Mouse (Mus musculus) inflammation-experienced regulatory T-cells, adult 6 months (primary cell): Measurements from ENCODE around the gene Tmem212. TPM values are rescaled to one million over a fixed set of nuclear protein-coding genes. Genes with fewer than 3 reads are reported as not detected.

Source experiments
- ATAC-seq: one replicate; pipeline ENCODE4 v1.8.0; 2017
- polyA plus RNA-seq, 3 experiments: library from polyadenylated mRNA; unstranded; fragments of 100-300 nt; shearing (Covaris generic); gene quantifications; one replicate each; pipeline ENCODE4 v1.2.1; 2017

The Tmem212 gene
- polyA plus RNA-seq, 3 experiments from 2014 or later: not detected

DNA sequence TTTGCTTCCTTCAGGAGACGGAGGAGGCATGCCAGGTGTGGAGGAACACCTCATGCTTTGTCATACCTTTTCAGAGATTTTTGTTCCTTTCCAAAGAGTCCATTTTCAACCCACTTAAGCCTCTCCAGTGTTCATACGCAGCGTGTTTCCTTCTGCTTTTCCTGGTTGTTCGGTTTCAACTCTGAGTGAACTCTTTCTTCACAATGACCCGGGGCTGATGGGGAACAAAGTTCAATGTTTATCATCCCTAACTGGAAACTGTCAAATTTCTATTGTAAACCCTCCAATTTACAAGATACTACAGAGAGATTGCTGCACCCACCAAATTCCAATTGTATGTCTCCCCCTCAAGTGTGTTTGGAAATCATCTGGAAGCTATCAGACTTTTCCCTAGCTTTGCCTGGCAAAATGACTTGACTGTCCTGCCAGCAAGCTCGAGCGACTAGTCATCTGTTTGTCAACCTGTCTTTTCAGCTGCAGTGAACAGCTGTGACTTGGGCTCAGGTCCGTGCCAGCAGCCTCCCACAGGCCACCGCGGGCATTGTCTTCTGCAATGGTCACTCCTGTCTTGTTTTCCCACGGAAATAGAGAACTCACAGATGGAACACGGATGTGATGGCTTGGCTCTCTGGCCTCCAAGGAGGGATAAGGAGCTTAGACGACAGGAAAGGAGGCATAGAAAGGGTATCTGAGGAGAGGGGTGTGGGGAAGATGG is 3.0 kb upstream of the Tmem212 start:
- ATAC-seq: no peak

DNA sequence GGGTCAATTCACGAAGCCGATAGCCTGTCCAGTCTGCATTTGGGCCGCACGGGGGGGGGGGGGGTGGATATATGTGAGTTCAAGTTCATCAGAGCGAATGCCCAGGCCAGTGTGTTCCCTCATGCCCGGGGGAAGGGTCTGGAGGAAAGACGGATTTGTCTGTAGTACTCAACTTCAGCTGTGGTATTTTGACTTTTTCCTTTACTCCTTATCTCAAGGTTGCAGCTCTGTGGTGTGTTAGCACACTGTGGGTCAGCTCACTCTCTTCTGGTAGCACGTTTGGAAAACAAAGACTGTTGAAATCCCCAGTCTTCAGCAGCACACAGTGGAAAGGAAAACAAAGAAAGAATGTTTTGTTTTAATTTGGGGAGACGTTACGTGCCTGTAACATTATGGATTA is 2.0 kb upstream of the Tmem212 start:
- ATAC-seq: no peak

DNA sequence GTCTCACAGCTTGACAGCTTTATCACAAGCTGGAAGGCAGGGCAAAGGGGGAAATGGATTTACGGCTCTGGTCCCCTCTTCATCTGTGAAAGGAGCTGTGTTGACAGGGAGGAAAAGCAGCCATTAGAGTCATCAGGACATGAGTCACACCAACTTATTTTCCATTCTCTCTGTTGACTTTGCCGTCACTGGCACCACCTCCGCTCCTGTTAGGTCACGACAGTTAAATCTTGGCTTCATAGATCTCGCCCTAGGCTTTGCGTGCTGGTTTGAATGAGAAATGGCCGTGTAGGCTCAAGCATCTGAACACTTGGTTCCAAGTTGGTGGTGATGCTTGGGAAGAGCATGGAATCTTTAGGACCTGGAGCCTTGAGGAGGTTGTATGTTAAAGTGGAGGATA is 9.6 kb downstream of the Tmem212 start:
- ATAC-seq: no peak

DNA sequence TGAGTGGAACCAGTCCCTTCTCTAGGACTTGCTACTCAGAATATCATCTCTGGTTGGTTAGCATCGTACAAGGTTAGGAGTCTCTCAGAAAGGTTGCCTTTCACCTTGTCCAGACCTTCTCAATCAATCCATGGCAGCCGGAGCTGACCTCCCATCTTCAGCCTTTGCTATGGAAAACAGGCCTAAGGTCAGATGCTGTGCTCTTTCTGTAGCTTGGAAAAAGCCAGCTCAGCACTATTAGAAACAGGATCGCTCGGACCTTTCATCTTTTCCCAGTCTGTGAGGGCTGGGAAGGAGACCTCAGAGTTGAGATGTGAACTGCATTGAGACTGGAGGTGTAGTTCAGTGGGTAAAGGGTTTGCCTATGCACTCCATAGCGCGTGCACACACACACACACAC is 10.6 kb downstream of the Tmem212 start:
- no peak for ATAC-seq

DNA sequence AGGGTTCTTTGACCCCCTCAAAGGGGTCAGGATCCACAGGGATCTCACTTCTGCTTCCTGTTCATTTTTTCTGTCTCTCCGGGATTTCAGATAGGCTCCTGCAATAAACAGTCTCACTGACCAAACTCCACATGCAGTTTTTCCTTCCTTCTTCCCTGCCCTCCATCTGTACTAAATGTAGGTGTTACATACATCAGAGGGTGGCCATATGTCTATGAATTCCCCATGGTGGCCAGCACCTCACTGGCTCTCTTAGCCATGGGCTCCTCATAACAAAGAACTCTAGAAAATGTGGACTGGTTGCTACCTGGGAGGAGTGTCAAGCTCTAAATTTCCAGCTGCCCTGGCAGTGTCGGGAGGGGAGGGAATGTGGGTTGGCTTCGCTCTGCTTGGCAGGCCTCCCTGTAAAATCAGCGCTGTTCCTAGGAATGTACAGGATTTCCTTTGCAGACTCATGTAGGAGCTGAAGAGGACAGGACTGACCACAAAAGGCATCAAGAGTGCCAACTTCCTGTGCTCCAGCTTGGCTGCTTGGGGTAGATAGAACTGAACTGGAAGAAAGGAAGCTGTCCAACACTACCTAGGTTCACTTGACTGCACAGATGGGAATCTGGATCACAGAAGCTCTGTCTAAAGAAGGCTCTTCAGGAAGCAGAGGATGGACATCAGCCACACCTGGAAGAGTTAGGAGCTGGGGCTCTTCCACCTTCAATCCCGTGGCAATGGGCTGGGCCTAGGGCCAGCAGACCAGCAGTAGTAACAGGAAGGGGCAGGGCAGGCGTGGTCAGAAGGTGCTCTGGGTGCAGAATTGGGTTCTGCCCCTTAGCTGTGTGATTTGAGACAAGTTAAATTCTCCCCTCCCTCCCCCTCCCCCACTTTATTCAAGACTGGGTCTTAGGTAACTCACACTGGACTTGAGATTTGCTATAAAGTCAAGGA is 14.0 kb downstream of the Tmem212 start:
- ATAC-seq: no peak

GRCm38 (mm10) chr3:27878854-27879610 is 17.1 kb downstream of the Tmem212 start:
- no peak for ATAC-seq

DNA sequence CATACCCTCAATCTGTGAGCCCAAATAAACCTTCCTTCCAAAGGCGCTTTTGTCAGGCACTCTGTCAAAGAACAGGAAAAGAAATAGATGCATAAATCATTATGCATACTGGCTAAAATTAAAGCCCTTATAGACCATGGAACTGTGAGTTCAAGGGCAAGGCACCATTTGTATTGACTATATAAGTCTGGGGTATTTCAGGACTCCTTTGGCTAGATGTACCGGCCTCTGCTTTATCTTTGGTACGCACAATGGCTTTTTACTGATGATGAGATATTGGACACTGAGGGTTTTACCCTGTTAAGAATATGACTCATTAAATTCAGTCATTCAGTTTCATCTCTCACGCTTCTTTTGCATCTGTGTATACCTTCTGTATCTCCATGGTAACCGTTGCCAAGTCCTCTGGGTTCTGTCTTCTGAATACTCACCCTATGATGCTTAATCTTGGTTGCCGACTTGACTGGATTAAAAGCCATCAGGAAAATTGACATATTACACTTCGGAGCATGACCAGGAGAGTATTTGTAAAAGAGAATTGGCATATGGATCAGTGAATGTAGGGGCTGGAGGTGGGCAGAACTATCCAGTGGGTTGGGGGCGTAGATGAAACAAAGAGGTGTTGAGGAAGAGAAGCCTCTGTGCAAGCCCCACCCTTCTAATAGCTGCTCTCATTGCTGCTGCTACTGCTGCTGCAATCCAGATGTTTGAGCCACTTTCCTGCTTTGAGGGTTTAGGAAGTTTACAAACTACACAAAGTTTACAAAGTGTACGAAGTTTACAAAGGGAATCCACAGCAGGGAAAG is 22.7 kb downstream of the Tmem212 start:
- no peak for ATAC-seq

DNA sequence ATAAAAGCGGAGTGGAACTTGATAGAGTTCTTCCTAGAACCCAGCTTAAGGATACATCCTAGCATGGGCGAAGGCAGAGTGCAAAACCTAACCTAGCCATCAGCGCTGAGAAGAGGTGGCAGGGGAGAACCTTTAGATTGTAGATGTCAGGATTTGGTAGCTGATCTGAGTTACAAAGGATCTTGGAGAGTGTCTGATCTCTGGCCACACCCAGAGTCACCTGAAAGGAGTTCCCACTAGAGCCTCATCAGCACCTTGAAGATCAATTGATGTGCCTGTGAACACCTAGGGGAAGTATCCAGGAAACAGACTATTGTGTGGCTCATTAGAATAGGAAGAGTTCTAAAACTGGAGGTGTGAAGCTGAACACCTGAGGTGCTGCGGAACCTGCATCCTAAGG is 23.7 kb downstream of the Tmem212 start:
- ATAC-seq: no peak

DNA sequence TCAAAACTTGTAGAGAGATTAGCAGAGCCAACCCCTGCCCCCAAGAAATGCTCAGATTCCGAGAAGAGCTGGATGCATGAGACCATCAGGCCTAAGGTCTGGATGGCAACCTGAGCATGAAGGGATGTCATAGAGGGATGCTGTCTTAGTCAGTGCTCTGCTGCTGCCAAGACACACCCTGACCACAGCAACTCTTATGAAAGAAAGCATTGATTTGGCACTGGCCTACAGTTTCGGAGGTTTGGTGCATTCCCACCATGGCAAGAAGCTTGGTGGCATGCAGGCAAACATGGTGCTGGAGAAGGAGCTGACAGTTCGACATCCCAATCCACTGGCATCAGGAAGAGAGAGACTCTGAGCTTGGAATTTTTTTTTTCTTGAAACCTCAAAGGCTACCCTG is 24.3 kb downstream of the Tmem212 start:
- no peak for ATAC-seq

DNA sequence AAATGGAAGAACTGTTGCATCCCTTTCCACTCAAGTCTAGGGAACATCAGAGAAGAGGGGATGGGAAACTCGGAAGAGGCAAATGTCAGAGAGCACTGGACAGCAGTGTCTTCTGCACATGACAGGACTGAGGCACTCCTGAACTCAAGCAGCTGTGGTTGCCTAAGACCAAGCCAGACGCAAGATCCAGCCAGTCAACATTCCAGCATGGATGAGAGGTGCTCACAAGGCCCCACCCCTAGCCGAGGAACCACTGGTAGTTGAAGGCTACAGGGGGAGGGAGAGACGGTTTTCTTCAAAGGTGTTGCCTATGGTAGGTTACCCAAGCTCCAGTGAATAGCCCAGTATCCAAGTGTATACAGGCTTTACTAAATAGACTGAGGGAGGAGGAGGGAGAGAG is 24.8 kb downstream of the Tmem212 start:
- no peak for ATAC-seq

DNA sequence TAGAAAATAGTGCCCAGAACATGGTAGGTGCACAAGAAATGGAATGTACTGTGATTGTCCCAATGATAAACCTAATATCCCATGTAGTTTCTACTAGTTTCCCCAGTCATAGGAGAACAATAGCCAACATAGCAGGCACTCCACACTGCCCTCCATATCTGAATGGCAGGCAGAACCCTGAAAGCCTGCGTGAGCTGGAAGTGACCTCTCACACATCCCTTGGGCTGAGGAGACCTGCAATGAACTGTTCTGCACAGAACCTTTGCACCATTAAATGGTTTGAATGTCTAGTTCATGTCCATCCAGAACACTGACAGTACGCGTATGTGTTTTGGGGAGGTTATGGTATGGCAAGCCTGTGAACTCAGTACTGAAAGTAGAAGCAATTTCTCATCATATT is 27.5 kb downstream of the Tmem212 start:
- no peak for ATAC-seq

DNA sequence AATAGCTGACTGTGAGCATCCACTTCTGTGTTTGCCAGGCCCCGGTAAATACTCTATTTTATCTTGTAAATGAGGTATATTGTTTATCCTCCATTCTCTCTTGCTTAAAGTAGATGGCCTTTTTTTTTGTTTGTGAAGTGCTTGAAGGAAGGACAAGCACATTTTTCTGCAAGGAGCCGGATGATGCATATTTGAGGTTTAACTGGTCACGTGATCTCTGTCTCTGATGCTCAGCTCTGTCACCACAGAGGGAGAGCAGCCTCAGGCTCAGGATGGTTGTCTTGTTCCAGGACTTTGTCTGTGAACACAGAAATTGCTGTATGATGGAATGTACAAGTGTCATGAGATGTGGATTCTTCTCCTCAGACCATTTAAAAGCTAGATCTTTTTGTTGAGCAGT is 28.4 kb downstream of the Tmem212 start:
- no peak for ATAC-seq

GRCm38 (mm10) chr3:27862821-27863740 is 33.1 kb downstream of the Tmem212 start:
- ATAC-seq: no peak

DNA sequence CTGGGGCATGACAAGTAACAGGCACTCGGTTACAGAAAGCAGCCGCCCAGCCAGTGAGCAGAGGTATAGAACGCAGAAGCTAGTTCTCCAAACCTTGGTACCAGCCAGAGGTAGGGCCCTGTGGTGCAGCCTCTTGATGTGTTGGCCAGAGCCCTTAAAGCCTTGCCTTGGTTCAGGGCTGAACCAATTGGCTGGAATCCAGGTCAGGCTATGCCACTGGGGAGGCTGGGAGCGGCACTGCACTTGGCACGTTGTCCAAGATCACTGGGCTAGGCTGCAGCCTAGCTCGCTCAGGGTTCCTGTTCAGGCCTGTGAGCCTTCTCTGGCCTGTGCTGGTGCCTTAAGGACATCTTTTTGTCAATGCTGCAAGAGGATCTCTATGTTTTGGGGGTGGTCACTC is 34.6 kb downstream of the Tmem212 start:
- no peak for ATAC-seq

DNA sequence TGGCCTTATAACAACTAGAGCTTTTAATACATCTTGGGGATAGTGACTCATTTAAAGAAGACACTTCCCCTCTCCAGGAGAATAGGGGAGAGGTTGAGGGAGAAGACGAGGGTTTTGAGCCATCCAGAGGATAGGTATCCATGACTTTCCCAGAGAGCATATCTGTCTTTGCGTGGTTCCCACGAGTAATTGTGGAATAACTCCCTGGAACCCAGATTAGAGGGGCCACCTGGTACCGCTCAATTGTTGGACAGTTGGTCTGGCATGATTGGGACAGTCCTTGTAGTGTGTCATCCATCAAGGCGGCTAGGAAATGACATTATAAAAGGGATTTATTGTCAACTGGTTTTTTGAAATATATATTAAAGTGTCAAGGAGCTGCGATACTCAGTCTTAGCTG is 35.1 kb downstream of the Tmem212 start:
- ATAC-seq: no peak

GRCm38 (mm10) chr3:27859161-27859561 is 37.0 kb downstream of the Tmem212 start:
- ATAC-seq: no peak

DNA sequence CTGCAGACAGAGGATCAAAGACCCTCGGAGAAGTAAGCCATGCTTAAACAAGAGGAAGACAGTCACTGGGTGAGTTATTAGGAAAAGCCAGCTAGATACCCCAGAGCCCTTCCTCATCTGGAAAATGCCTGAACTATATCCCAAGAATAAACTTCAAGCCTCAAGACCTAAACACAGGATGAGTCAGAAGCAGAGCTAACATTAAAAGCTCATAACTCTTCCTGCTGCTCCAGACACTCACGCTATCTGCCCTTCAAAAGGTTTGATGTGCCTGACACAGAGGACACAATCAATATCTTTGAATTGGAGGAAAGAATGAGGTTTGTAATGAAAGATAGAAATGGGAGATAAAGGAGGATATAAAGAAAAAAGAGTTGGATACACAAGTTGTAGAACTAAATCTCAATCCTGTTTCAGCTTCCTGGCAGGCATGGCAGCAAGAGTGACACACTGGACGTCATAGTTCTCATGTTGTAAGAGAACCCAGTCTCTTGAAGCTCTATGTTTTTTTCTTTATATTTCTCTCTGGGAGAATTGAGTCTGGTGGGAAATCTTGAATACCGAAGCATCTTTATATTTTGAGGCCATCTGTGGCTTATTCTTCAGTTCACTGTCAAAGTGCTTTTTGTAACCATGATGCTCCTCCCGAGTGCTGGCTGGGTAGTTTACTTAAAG is 37.6 kb downstream of the Tmem212 start:
- no peak for ATAC-seq

GRCm38 (mm10) chr3:27856288-27856687 is 39.9 kb downstream of the Tmem212 start:
- no peak for ATAC-seq

- ATAC-seq: no peak
Measured at GRCm38 (mm10) chr3:27854431-27855180, 41.6 kb downstream of the Tmem212 start.

GRCm38 (mm10) chr3:27843266-27843665 is 52.9 kb downstream of the Tmem212 start:
- ATAC-seq: no peak
